Mouse (Mus musculus): ENCODE measurements around the gene Agap2. TPM values are rescaled to one million over a fixed set of nuclear protein-coding genes. Genes with fewer than 3 reads are reported as not detected.

The Agap2 gene
- polyA plus RNA-seq, 1 experiment: 45.6 TPM

- no peak for DNase-seq (ENCODE audit: low read depth in 1 of 2, low spot score in 2 of 2)
- no peaks in the 10 kb centered on the region for H3K27me3 ChIP-seq (ENCODE audit: control insufficient read depth, insufficient read depth, low read length)
- peak overlapping the region; percentile 84 for H3K27ac ChIP-seq (ENCODE audit: insufficient read depth, low read length)
- WGBS: 5% methylated on average over 8 of the region's 8 CpGs
- H3K4me1 ChIP-seq (ENCODE audit: control insufficient read depth, insufficient read depth, insufficient read length): peaks cover 6% of the 10 kb centered on the region
- peaks cover 13% of the 10 kb centered on the region for H3K36me3 ChIP-seq (ENCODE audit: control insufficient read depth, insufficient read depth, low read length)
- H3K4me3 ChIP-seq (ENCODE audit: extremely low read depth, insufficient read depth, insufficient read length): peak overlapping the region; percentile 81
- TF ChIP-seq CTCF (IDR thresholded peaks at IDR 0.05; ENCODE audit: extremely low read depth, insufficient read depth, insufficient read length, insufficient replicate concordance) (no peak), POLR2A (IDR thresholded peaks at IDR 0.05; ENCODE audit: low read depth, low read length) (no peak)
Observed at GRCm38 (mm10) chr10:127075651-127076050, 567 bp downstream of the Agap2 start.

GRCm38 (mm10) chr10:127076082-127076481 lies 998 bp downstream of the Agap2 start:
- TF ChIP-seq CTCF (IDR thresholded peaks at IDR 0.05; ENCODE audit: extremely low read depth, insufficient read depth, insufficient read length, insufficient replicate concordance) (no peak), POLR2A (IDR thresholded peaks at IDR 0.05; ENCODE audit: low read depth, low read length) (no peak)
- H3K27me3 ChIP-seq (ENCODE audit: control insufficient read depth, insufficient read depth, low read length): no peaks in the 10 kb centered on the region
- H3K4me3 ChIP-seq (ENCODE audit: extremely low read depth, insufficient read depth, insufficient read length): peak overlapping the region; percentile 81; the same call in 1 of the 2 replicates
- peak overlapping the region; percentile 84; the same call in 1 of the 2 replicates for H3K27ac ChIP-seq (ENCODE audit: insufficient read depth, low read length)
- H3K4me1 ChIP-seq (ENCODE audit: control insufficient read depth, insufficient read depth, insufficient read length): peaks cover 4% of the 10 kb centered on the region
- H3K36me3 ChIP-seq (ENCODE audit: control insufficient read depth, insufficient read depth, low read length): peaks cover 13% of the 10 kb centered on the region
- 11% methylated on average over 4 of the region's 4 CpGs for WGBS
- peak; percentile 68 to 72 for DNase-seq (ENCODE audit: low read depth in 1 of 2, low spot score in 2 of 2)

- DNase-seq (ENCODE audit: low read depth in 1 of 2, low spot score in 2 of 2): no peak
- TF ChIP-seq POLR2A (IDR thresholded peaks at IDR 0.05; ENCODE audit: low read depth, low read length): no peak
- TF ChIP-seq CTCF (IDR thresholded peaks at IDR 0.05; ENCODE audit: extremely low read depth, insufficient read depth, insufficient read length, insufficient replicate concordance): no peak
- H3K27me3 ChIP-seq (ENCODE audit: control insufficient read depth, insufficient read depth, low read length): no peaks in the 10 kb centered on the region
- no peak overlapping the region for H3K4me3 ChIP-seq (ENCODE audit: extremely low read depth, insufficient read depth, insufficient read length)
- WGBS: 79% methylated on average over 10 of the region's 10 CpGs
- peaks cover 13% of the 10 kb centered on the region for H3K36me3 ChIP-seq (ENCODE audit: control insufficient read depth, insufficient read depth, low read length)
- H3K27ac ChIP-seq (ENCODE audit: insufficient read depth, low read length): no peak overlapping the region
- peaks cover 4% of the 10 kb centered on the region for H3K4me1 ChIP-seq (ENCODE audit: control insufficient read depth, insufficient read depth, insufficient read length)
Observed at GRCm38 (mm10) chr10:127077515-127077914, 2.4 kb downstream of the Agap2 start.

GRCm38 (mm10) chr10:127078001-127078676 lies 3.1 kb downstream of the Agap2 start:
- no peak overlapping the region for H3K27ac ChIP-seq (ENCODE audit: insufficient read depth, low read length)
- 75% methylated on average over 12 of the region's 12 CpGs for WGBS
- H3K4me1 ChIP-seq (ENCODE audit: control insufficient read depth, insufficient read depth, insufficient read length): peaks cover 4% of the 10 kb centered on the region
- no peak overlapping the region for H3K4me3 ChIP-seq (ENCODE audit: extremely low read depth, insufficient read depth, insufficient read length)
- H3K36me3 ChIP-seq (ENCODE audit: control insufficient read depth, insufficient read depth, low read length): peaks cover 16% of the 10 kb centered on the region
- H3K27me3 ChIP-seq (ENCODE audit: control insufficient read depth, insufficient read depth, low read length): no peaks in the 10 kb centered on the region
- TF ChIP-seq CTCF (IDR thresholded peaks at IDR 0.05; ENCODE audit: extremely low read depth, insufficient read depth, insufficient read length, insufficient replicate concordance): no peak
- no peak for TF ChIP-seq POLR2A (IDR thresholded peaks at IDR 0.05; ENCODE audit: low read depth, low read length)
- DNase-seq (ENCODE audit: low read depth in 1 of 2, low spot score in 2 of 2): no peak

GRCm38 (mm10) chr10:127078677-127079575 lies 3.8 kb downstream of the Agap2 start:
- H3K4me3 ChIP-seq (ENCODE audit: extremely low read depth, insufficient read depth, insufficient read length): no peak overlapping the region
- DNase-seq (ENCODE audit: low read depth in 1 of 2, low spot score in 2 of 2): no peak
- no peaks in the 10 kb centered on the region for H3K27me3 ChIP-seq (ENCODE audit: control insufficient read depth, insufficient read depth, low read length)
- H3K4me1 ChIP-seq (ENCODE audit: control insufficient read depth, insufficient read depth, insufficient read length): peaks cover 4% of the 10 kb centered on the region
- WGBS: 83% methylated on average over 42 of the region's 49 CpGs
- H3K36me3 ChIP-seq (ENCODE audit: control insufficient read depth, insufficient read depth, low read length): peaks cover 19% of the 10 kb centered on the region
- H3K27ac ChIP-seq (ENCODE audit: insufficient read depth, low read length): no peak overlapping the region
- no peak for TF ChIP-seq CTCF (IDR thresholded peaks at IDR 0.05; ENCODE audit: extremely low read depth, insufficient read depth, insufficient read length, insufficient replicate concordance)
- no peak for TF ChIP-seq POLR2A (IDR thresholded peaks at IDR 0.05; ENCODE audit: low read depth, low read length)

GRCm38 (mm10) chr10:127079665-127080391 lies 4.7 kb downstream of the Agap2 start:
- no peak for TF ChIP-seq POLR2A (IDR thresholded peaks at IDR 0.05; ENCODE audit: low read depth, low read length)
- TF ChIP-seq CTCF (IDR thresholded peaks at IDR 0.05; ENCODE audit: extremely low read depth, insufficient read depth, insufficient read length, insufficient replicate concordance): no peak
- Histone ChIP-seq H3K4me1 (ENCODE audit: control insufficient read depth, insufficient read depth, insufficient read length) (peaks cover 4% of the 10 kb centered on the region), H3K27me3 (ENCODE audit: control insufficient read depth, insufficient read depth, low read length) (no peaks in the 10 kb centered on the region), H3K27ac (ENCODE audit: insufficient read depth, low read length) (no peak overlapping the region), H3K36me3 (ENCODE audit: control insufficient read depth, insufficient read depth, low read length) (peaks cover 21% of the 10 kb centered on the region), H3K4me3 (ENCODE audit: extremely low read depth, insufficient read depth, insufficient read length) (no peak overlapping the region)
- WGBS: 82% methylated on average over 70 of the region's 70 CpGs
- DNase-seq (ENCODE audit: low read depth in 1 of 2, low spot score in 2 of 2): no peak
